Mouse (Mus musculus): ENCODE measurements around the gene Ckmt2. TPM values are rescaled to one million over a fixed set of nuclear protein-coding genes. Genes with fewer than 3 reads are reported as not detected.

The Ckmt2 gene
- polyA plus RNA-seq, 1 experiment, result 18.8 TPM

- no peak overlapping the region for H3K27ac ChIP-seq (ENCODE audit: control insufficient read depth, insufficient read depth, low read depth, low read length)
Observed at GRCm38 (mm10) chr13:91884714-91885386, 8.2 kb upstream of the Ckmt2 start.

GRCm38 (mm10) chr13:91881837-91882480 lies 5.3 kb upstream of the Ckmt2 start:
- H3K27me3 ChIP-seq (ENCODE audit: control insufficient read depth, insufficient read depth, low read length), result no peaks in the 10 kb centered on the region
- H3K36me3 ChIP-seq (ENCODE audit: control insufficient read depth, insufficient read depth, low read length), result no peaks in the 10 kb centered on the region
- no peaks in the 10 kb centered on the region for H3K4me1 ChIP-seq (ENCODE audit: control insufficient read depth, insufficient read depth, low read length)
- no peak overlapping the region for H3K4me3 ChIP-seq (ENCODE audit: control insufficient read depth, low read depth, low read length)
- TF ChIP-seq POLR2A (IDR thresholded peaks at IDR 0.05; ENCODE audit: control insufficient read depth, low read depth, low read length), result no peak
- TF ChIP-seq CTCF (IDR thresholded peaks at IDR 0.05; ENCODE audit: control insufficient read depth, insufficient read depth, insufficient replicate concordance, low read depth, low read length), result no peak; the same call in 1 of the 2 replicates
- H3K27ac ChIP-seq (ENCODE audit: control insufficient read depth, insufficient read depth, low read depth, low read length), result no peak overlapping the region

More at GRCm38 (mm10) chr13:91884714-91885386, 8.2 kb upstream of the Ckmt2 start:
- Histone ChIP-seq H3K4me3 (ENCODE audit: control insufficient read depth, low read depth, low read length) (no peak overlapping the region), H3K36me3 (ENCODE audit: control insufficient read depth, insufficient read depth, low read length) (no peaks in the 10 kb centered on the region), H3K4me1 (ENCODE audit: control insufficient read depth, insufficient read depth, low read length) (no peaks in the 10 kb centered on the region), H3K27me3 (ENCODE audit: control insufficient read depth, insufficient read depth, low read length) (no peaks in the 10 kb centered on the region)
- TF ChIP-seq CTCF (IDR thresholded peaks at IDR 0.05; ENCODE audit: control insufficient read depth, insufficient read depth, insufficient replicate concordance, low read depth, low read length) (no peak), POLR2A (IDR thresholded peaks at IDR 0.05; ENCODE audit: control insufficient read depth, low read depth, low read length) (no peak)

DNA sequence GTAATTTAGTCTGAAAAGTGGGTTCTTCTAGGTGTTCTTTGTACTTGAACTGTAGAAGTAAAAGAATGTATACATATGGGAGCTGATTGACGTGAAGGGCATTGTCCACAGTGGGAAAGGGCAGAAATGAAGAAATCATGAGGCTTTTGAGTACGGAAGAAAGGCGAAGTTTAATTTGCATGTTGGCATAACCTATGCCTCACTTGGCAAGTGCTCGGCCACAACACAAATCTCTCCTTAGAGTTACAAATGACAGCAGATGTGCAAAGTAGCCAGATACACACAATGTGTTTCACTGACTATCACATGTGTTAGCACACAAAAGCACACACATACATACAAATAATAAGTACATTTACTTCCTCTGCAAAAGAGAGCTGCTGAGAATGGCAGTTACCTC lies 3.6 kb upstream of the Ckmt2 start:
- Histone ChIP-seq H3K4me3 (ENCODE audit: control insufficient read depth, low read depth, low read length) (no peak overlapping the region), H3K4me1 (ENCODE audit: control insufficient read depth, insufficient read depth, low read length) (no peaks in the 10 kb centered on the region), H3K27ac (ENCODE audit: control insufficient read depth, insufficient read depth, low read depth, low read length) (no peak overlapping the region), H3K27me3 (ENCODE audit: control insufficient read depth, insufficient read depth, low read length) (no peaks in the 10 kb centered on the region), H3K36me3 (ENCODE audit: control insufficient read depth, insufficient read depth, low read length) (no peaks in the 10 kb centered on the region)
- TF ChIP-seq POLR2A (IDR thresholded peaks at IDR 0.05; ENCODE audit: control insufficient read depth, low read depth, low read length), result no peak
- TF ChIP-seq CTCF (IDR thresholded peaks at IDR 0.05; ENCODE audit: control insufficient read depth, insufficient read depth, insufficient replicate concordance, low read depth, low read length), result no peak

DNA sequence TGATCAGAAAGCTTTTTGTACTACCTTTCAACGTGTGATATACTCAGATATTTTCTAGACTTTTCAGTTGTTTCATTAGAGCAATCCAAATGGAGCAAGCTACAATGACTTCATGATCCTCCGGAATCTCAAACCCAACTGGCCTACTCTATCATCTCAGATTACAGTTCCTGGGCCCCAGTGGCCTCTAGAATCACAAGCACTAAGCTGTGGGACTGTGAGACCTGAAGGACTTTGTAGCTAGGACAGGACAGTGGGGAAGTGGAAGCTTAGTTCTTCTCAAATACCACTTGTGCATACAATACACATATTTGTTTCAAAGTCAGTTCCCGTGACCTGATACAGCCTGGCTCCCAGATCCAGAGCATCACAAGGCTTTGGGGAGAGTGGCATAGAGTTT lies 1.3 kb upstream of the Ckmt2 start:
- Histone ChIP-seq H3K36me3 (ENCODE audit: control insufficient read depth, insufficient read depth, low read length) (no peaks in the 10 kb centered on the region), H3K4me3 (ENCODE audit: control insufficient read depth, low read depth, low read length) (no peak overlapping the region), H3K4me1 (ENCODE audit: control insufficient read depth, insufficient read depth, low read length) (no peaks in the 10 kb centered on the region), H3K27ac (ENCODE audit: control insufficient read depth, insufficient read depth, low read depth, low read length) (no peak overlapping the region), H3K27me3 (ENCODE audit: control insufficient read depth, insufficient read depth, low read length) (no peaks in the 10 kb centered on the region)
- TF ChIP-seq POLR2A (IDR thresholded peaks at IDR 0.05; ENCODE audit: control insufficient read depth, low read depth, low read length), result no peak
- TF ChIP-seq CTCF (IDR thresholded peaks at IDR 0.05; ENCODE audit: control insufficient read depth, insufficient read depth, insufficient replicate concordance, low read depth, low read length), result no peak

DNA sequence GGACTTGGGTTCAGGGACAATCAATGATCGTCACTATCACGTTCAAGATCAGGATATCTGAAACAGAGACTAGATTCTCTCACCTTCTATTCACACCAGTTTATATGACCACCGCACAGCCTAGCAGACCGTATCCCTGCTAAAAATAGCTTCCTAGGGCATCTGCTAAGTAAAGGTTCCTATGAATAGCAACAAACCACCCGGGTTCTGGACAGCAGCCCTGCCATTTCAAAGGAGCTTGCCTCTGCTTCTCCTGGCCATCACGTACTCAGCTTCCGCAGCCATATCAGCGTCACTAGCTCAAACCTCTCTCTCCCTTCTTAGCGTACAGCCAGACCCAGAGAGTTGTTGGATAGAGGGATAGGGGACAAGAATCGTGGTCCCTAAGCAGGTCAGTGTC lies 665 bp upstream of the Ckmt2 start:
- Histone ChIP-seq H3K4me1 (ENCODE audit: control insufficient read depth, insufficient read depth, low read length) (no peaks in the 10 kb centered on the region), H3K27ac (ENCODE audit: control insufficient read depth, insufficient read depth, low read depth, low read length) (no peak overlapping the region), H3K4me3 (ENCODE audit: control insufficient read depth, low read depth, low read length) (no peak overlapping the region), H3K36me3 (ENCODE audit: control insufficient read depth, insufficient read depth, low read length) (no peaks in the 10 kb centered on the region), H3K27me3 (ENCODE audit: control insufficient read depth, insufficient read depth, low read length) (no peaks in the 10 kb centered on the region)
- TF ChIP-seq CTCF (IDR thresholded peaks at IDR 0.05; ENCODE audit: control insufficient read depth, insufficient read depth, insufficient replicate concordance, low read depth, low read length) (no peak), POLR2A (IDR thresholded peaks at IDR 0.05; ENCODE audit: control insufficient read depth, low read depth, low read length) (no peak)

- no peaks in the 10 kb centered on the region for H3K4me1 ChIP-seq (ENCODE audit: control insufficient read depth, insufficient read depth, low read length)
- H3K27ac ChIP-seq (ENCODE audit: control insufficient read depth, insufficient read depth, low read depth, low read length), result no peak overlapping the region
- no peaks in the 10 kb centered on the region for H3K27me3 ChIP-seq (ENCODE audit: control insufficient read depth, insufficient read depth, low read length)
- H3K36me3 ChIP-seq (ENCODE audit: control insufficient read depth, insufficient read depth, low read length), result no peaks in the 10 kb centered on the region
- TF ChIP-seq CTCF (IDR thresholded peaks at IDR 0.05; ENCODE audit: control insufficient read depth, insufficient read depth, insufficient replicate concordance, low read depth, low read length) (no peak), POLR2A (IDR thresholded peaks at IDR 0.05; ENCODE audit: control insufficient read depth, low read depth, low read length) (no peak)
- no peak overlapping the region for H3K4me3 ChIP-seq (ENCODE audit: control insufficient read depth, low read depth, low read length)
Observed at GRCm38 (mm10) chr13:91875581-91875980, 1.1 kb downstream of the Ckmt2 start.

GRCm38 (mm10) chr13:91874565-91874964 lies 2.1 kb downstream of the Ckmt2 start:
- Histone ChIP-seq H3K4me1 (ENCODE audit: control insufficient read depth, insufficient read depth, low read length) (no peaks in the 10 kb centered on the region), H3K36me3 (ENCODE audit: control insufficient read depth, insufficient read depth, low read length) (no peaks in the 10 kb centered on the region), H3K4me3 (ENCODE audit: control insufficient read depth, low read depth, low read length) (no peak overlapping the region), H3K27ac (ENCODE audit: control insufficient read depth, insufficient read depth, low read depth, low read length) (no peak overlapping the region), H3K27me3 (ENCODE audit: control insufficient read depth, insufficient read depth, low read length) (no peaks in the 10 kb centered on the region)
- TF ChIP-seq CTCF (IDR thresholded peaks at IDR 0.05; ENCODE audit: control insufficient read depth, insufficient read depth, insufficient replicate concordance, low read depth, low read length) (no peak), POLR2A (IDR thresholded peaks at IDR 0.05; ENCODE audit: control insufficient read depth, low read depth, low read length) (no peak)
